Mouse (Mus musculus) CH12F3 (cell line): Measurements from ENCODE around the gene Ppp1r35.

Experiments used
- in situ Hi-C: fragments of 300-500 bp; cut with MboI; formaldehyde crosslinking; loops from 2 replicates; pipeline ENCODE4 v1.14.3; 2020; ENCODE audit warnings: low sequenced_read_pairs

Ppp1r35 gene

DNA sequence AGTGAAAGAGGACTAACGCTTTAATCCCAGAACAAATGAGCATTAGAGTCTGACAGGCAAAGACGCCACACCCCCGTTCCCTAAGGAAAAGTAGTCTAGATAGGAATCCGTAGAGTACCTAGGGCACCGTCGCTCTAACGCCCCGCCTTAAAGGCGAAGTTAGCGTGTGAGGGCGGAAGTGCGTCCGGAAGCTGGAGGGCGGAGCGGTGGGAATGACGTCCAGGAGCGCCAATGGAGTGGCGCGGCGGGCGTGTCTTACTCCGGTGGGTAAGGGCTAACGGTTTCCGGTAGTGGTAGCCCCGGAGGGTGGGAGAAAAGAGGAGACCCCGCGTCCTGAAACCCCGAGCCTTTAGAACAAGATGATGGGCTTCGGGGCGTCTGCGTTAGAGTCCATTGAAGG lies at the start of gene Ppp1r35:
Ppp1r35 (plus strand) TSS at position 215 of the 400 bp plus-strand sequence.
- in situ Hi-C loops: no loop called here

- in situ Hi-C loops: no loop called here
Measured at GRCm38 (mm10) chr5:137733638-137734288, 44.9 kb upstream of the Ppp1r35 start.

DNA sequence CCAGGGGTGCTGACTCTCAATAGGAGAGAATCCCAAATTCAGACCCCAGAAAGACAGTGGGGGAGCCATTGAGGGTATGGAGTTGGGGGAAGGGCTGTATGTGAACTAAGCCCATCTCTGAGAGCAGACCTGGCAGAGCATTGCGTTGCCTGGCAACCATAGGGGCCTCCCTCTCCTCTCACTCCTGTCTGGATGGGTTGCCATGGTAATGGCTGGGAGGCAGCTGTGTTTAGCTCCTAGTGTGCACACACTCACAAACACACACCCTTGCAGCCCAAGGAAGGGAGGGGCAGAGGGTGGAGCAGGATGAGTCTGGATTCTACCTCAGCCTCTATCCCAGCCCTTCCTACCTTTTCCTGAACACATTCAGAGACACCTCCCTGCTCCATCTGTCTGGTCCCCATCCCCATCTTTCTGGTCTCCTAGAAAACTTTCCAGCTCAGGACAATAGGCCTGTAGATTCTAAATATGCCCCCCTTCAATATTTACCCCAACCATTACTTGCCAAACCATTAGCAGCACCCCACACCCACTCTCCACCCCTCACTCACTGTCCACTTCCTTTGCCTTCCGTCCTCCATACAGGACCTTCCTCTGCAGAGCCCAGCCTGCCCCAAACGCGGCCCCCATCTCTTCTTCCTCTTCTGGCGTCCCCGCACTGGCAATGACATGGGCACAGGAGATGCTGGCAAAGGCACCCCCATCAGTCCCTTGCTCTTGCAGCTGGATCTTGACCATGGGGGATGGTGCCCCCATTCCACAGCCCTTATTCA lies 44.2 kb upstream of the Ppp1r35 start:
- in situ Hi-C loops: no loop called here

- in situ Hi-C loops: no loop called here
Measured at GRCm38 (mm10) chr5:137737400-137737940, 41.2 kb upstream of the Ppp1r35 start.

GRCm38 (mm10) chr5:137738516-137738915 lies 40.1 kb upstream of the Ppp1r35 start:
- in situ Hi-C loops: no loop called here

GRCm38 (mm10) chr5:137739471-137739870 lies 39.2 kb upstream of the Ppp1r35 start:
- in situ Hi-C loops: no loop called here

GRCm38 (mm10) chr5:137740506-137740905 lies 38.1 kb upstream of the Ppp1r35 start:
- in situ Hi-C loops: no loop called here

DNA sequence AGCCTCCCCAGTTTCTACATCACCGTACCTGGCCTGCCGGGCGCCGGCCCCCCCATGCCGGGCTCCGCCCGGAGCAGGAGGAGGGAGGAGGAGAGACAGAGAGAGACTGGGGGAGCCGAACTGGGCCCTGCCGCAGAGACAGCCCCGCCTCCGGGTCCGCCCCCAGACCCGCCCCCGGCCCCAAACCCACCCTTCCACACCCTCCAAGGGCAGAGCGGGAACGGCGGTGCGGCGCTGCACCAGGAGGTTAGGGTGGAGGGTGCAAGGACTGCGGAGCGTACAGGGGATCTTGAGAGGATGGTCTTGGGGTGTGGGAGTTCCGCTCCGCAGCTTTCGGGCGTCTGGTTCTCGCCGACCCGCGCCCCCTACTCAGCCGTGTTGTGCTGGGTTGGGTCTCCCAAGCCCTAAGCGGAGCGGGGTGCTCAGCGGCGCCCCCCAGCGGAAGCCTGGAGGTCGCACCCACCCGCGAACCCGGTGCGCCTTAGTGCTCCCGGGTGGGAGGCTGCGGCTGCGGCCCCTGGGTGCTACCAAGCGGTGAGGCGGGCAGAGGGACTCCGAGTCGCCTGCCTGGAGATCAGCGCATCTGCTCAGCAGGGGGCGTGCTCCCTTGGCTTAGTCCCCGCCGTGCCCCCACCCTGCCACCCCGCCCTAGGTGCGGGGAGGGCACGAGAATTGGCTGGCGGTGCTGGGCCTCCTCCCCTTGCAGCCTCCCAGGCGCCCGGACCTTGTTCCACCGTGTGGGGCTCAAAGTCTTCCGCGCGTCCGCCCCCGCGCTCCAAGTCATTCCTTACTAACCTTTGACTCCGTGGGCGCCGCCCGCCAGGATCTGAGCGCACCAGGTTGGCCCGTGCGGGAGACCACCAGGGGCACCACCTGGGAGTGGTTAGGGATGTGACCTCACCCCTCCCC lies 37.4 kb upstream of the Ppp1r35 start, which contains the start of gene Nyap1:
Nyap1 (minus strand) TSS at position 585 of the 909 bp plus-strand sequence.
- in situ Hi-C loops: no loop called here

DNA sequence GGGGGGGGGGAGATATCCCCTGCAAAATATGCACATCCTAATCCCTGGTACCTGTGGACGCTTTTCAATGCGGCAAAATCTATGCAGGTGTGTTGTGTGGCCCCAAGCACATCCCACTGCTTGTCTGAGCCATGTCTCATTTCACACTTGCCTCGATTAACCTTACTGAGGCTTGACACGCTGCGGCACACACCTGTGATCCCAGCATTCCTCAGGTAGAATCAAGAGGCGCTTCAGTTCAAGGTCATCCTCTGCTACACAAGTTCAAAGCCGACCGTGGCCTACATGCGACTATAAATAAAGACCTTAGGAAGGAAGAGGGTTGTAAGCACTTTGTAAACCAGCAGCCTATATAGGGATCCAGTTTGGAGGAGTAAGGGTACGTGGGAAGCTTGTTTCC lies 36.6 kb upstream of the Ppp1r35 start:
- in situ Hi-C loops: no loop called here

DNA sequence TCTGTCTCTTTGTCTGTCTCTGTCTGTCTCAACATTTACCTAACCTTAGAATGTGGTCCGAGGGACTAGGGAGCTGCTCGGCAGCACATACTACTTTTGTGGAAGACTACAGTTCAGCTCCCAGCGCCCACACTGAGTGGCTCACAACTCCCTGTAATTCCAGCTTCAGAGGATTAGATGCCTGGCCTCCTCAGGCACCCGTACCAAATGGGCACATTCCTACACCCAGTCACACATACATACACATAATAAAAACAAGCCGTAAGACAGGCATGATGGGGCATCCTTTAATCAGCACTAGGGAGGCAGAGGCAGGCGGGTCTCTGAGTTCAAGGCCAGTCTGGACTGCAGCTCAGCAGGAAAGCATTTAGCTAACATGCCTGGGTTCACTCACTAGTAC lies 35.8 kb upstream of the Ppp1r35 start:
- in situ Hi-C loops: no loop called here

DNA sequence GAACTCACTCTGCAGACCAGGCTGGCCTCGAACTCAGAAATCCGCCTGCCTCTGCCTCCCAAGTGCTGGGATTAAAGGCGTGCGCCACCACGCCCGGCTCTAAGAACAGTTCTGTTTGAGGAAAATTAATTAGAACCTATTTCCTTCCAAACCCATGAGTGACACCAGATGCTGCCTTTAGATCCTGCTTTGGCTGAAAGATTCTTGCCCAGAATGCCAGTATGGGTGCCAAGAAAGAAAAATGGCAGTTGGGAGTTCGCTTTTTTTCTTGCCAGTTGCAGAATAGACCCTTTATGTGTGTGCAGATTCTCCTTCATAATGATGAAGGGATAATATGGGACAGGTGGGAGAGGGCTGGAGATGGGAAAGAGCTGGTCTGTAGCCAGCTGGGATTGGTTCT lies 34.5 kb upstream of the Ppp1r35 start:
- in situ Hi-C loops: no loop called here

GRCm38 (mm10) chr5:137745214-137746171 lies 33.2 kb upstream of the Ppp1r35 start, which contains the start of gene Tsc22d4:
Gene Tsc22d4, plus strand, starts transcription at chr5:137745730.
- in situ Hi-C loops: no loop called here

DNA sequence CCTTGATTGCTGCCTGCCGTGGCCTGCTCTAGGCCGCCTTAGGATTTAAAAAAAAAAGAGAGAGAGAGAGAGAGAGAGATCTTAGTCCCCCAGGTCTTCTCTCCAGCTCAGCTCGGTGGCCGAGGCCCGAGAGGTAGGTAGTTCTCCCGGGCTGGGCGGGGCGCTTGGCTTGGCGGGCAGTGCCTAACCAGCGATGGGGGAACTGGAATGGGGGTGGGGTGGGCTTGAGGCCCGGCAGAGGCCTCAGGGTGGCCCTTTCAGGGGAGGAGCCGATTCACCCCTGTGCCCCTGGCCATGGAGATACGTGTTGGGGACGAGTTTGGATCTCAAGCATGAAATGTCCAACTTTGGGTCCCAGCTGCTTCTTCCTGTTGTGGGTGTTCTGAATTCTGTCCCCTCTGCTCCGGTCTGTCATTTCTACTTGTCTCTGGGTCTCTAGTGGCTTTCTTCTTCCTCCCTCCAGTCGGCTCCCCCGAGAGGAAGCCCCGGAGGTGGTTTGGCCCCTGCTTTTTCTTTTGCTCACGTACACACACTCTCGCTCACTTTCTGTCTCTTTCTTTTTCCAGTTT lies 32.3 kb upstream of the Ppp1r35 start:
- in situ Hi-C loops: no loop called here

DNA sequence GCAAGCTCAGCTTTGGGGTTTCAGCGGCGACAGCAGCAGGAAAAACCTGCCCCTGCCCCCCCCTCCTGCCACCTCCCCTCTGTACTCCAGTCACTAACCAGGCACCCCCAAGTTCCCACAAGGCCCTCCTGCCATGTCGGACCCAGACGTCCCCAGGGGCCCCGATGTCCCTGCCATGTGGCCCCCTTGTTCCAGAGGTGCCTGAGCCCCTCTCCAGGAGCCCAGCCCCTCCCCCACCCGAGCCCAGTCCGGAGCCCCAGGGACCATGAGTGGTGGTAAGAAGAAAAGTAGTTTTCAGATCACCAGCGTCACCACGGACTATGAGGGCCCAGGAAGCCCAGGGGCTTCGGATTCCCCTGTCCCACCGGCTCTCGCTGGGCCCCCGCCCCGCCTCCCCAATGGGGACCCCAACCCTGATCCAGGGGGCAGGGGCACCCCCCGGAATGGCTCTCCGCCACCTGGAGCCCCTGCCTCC lies 31.8 kb upstream of the Ppp1r35 start:
- in situ Hi-C loops: no loop called here

DNA sequence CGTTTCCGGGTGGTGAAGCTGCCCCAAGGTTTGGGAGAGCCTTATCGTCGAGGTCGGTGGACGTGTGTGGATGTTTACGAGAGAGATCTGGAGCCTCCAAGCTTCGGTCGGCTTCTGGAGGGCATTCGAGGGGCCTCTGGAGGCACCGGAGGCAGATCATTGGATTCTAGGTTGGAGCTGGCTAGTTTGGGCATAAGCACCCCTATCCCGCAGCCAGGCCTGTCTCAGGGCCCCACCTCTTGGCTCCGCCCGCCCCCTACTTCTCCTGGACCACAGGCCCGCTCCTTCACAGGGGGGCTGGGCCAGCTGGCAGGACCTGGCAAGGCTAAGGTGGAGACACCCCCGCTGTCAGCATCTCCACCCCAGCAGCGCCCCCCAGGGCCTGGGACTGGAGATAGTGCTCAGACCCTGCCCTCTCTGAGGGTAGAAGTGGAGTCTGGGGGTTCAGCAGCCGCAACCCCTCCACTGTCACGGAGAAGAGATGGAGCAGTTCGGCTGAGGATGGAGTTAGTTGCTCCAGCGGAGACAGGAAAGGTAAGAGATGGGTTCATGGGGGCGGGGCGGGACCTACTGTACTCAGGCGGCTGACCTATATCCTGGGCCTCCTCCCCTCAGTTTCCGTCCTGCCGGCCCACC lies 31.2 kb upstream of the Ppp1r35 start:
- in situ Hi-C loops: no loop called here

GRCm38 (mm10) chr5:137748130-137748770 lies 30.4 kb upstream of the Ppp1r35 start:
- in situ Hi-C loops: no loop called here

DNA sequence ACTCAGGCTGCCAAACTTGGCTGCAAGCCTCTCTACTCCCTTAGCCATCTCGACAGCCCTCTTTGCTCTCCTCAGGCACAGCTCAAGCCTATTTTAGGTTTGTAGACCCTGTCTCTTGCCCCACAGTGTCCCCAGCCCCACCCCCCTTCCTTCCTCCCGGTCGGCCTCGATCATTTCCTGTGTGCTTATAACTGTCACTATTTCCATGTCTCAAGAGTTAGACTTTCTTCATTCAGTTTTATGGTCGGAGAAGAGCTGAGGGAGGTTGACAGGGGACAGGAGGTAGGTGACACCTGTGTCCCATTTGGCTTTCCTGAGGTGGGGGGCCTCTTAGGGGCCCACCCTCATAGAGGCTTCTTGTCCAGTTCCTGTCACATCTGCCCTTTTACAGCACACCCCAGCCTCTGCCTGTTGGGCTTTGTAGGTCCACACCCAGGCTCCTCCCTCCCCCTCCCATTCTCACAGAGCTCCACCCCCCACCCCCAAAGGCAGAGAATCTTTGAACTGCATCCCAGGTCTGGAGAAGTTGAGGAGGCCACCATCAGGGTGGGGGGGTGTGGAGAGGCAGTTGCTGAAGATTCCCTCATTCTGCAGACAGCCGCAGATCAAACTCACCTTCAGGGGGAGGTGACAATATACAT lies 29.3 kb upstream of the Ppp1r35 start:
- in situ Hi-C loops: no loop called here

DNA sequence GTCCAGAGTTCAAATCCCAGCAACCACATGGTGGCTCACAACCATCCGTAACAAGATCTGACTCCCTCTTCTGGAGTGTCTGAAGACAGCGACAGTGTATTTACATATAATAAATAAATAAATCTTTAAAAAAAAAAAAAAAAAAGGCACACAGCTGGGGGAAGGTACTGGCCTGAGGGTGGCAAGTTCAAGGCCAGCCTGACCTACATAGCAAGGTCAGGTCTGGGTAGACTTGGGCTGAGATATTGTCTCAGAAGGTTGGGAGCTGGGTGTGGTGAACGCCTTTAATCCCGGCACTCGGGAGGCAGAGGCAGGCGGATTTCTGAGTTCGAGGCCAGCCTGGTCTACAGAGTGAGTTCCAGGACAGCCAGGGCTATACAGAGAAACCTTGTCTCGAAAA lies 28.4 kb upstream of the Ppp1r35 start:
- in situ Hi-C loops: loop anchor here (25.0 kb wide), 1 partner anchor 213 kb away; the partner anchor contains the start of genes Epo and Gnb2
